Mouse (Mus musculus): Measurements from ENCODE around the gene Clpx. TPM values are rescaled to one million over a fixed set of nuclear protein-coding genes. Genes with fewer than 3 reads are reported as not detected.

Clpx gene
- polyA plus RNA-seq, 1 experiment from 2014 or later = 50.9 TPM

DNA sequence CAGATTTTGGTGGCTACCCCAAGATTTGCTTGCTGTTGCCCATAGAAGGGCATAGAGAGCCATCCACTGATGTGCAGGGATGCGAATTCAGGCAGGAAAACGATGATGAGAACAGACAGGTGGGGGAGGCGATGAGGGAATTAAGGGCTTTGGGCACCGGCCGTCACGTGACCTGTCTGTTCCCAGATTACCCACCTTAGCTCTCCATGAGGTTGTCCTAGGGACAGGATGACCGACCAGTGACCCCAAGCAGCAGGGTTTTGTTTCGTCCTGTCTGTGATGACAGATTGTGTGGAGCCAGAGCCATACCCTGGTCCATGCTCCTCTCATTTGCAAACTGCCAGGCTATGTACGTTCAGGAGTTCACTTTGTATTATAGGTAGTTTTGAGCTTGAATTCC, 69.6 kb downstream of the Clpx start:
- WGBS = 66% methylated on average over 9 of the region's 9 CpGs

GRCm38 (mm10) chr9:65365721-65366120, 71.7 kb downstream of the Clpx start:
- H3K4me3 ChIP-seq = no peak overlapping the region
- DNase-seq (ENCODE audit: low spot score) = no peak
- peaks cover 47% of the 10 kb centered on the region for H3K36me3 ChIP-seq (replicated peaks)
- H3K4me1 ChIP-seq = 0 out of 2 replicates have a peak, but pooled peaks cover 5% of the 10 kb centered on the region
- H3K9me3 ChIP-seq = no peaks in the 10 kb centered on the region
- H3K27ac ChIP-seq (replicated peaks) = no peak overlapping the region
- no peaks in the 10 kb centered on the region for H3K27me3 ChIP-seq (replicated peaks; ENCODE audit: low read depth, poor library complexity, severe bottlenecking)
- WGBS = 90% methylated on average over 7 of the region's 7 CpGs

More for the DNA sequence above, 69.6 kb downstream of the Clpx start:
- H3K27ac ChIP-seq (replicated peaks) = no peak overlapping the region
- no peaks in the 10 kb centered on the region for H3K9me3 ChIP-seq
- H3K27me3 ChIP-seq (replicated peaks; ENCODE audit: low read depth, poor library complexity, severe bottlenecking) = no peaks in the 10 kb centered on the region
- no peak overlapping the region for H3K4me3 ChIP-seq
- 0 out of 2 replicates have a peak, but pooled peaks cover 5% of the 10 kb centered on the region for H3K4me1 ChIP-seq
- peak; percentile 24 for DNase-seq (ENCODE audit: low spot score)
- H3K36me3 ChIP-seq (replicated peaks) = peaks cover 64% of the 10 kb centered on the region

DNA sequence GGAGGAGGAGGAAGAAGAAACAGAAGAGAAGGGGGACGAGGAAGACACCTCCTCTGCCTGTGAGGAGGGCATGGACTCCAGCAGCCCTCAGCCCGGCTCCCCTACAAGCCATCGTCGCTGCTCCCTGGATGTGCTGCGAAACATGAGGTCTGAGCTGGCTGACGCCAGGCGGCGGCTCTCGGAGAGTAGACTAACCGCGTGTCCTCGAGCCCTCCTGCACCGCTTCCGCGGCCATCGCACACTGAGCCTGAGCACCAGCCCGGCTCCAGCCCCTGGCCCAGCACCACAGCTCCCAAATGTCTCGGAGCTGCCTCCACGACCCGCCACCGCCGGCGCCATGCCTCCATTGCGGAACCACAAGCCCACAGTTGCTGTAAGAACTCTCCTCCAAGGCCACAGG, 77.7 kb downstream of the Clpx start:
- 78% methylated on average over 24 of the region's 24 CpGs for WGBS
- DNase-seq (ENCODE audit: low spot score) = no peak
- no peaks in the 10 kb centered on the region for H3K27me3 ChIP-seq (replicated peaks; ENCODE audit: low read depth, poor library complexity, severe bottlenecking)
- no peak overlapping the region for H3K4me3 ChIP-seq
- no peak overlapping the region for H3K27ac ChIP-seq (replicated peaks)
- 0 out of 2 replicates have a peak, but pooled peaks cover 4% of the 10 kb centered on the region for H3K4me1 ChIP-seq
- no peaks in the 10 kb centered on the region for H3K9me3 ChIP-seq
- H3K36me3 ChIP-seq (replicated peaks) = peaks cover 29% of the 10 kb centered on the region; the same call in 1 of the 2 replicates

DNA sequence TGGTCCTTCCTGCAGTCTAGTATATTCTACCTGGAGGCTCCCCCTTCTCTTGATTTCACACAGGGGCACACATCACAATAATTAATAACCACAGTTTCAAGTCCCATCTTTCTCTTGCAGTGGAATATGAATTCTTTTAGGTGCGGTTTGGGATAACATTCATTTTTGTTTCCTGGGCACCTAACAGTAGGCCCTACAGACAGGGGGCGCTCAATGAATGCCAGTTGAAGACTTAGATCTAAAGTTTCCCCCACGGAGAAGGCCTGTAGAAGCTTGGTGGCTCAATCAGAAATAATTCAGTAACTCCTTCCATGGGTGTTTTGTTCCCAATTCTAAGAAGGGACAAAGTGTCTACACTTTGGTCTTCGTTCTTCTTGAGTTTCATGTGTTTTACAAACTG, 78.4 kb downstream of the Clpx start:
- DNase-seq (ENCODE audit: low spot score) = no peak
- 75% methylated on average over 4 of the region's 4 CpGs for WGBS
- Histone ChIP-seq H3K36me3 (replicated peaks) (peaks cover 33% of the 10 kb centered on the region), H3K9me3 (no peaks in the 10 kb centered on the region), H3K4me1 (0 out of 2 replicates have a peak, but pooled peaks cover 6% of the 10 kb centered on the region), H3K4me3 (no peak overlapping the region), H3K27me3 (replicated peaks; ENCODE audit: low read depth, poor library complexity, severe bottlenecking) (no peaks in the 10 kb centered on the region), H3K27ac (replicated peaks) (no peak overlapping the region)

DNA sequence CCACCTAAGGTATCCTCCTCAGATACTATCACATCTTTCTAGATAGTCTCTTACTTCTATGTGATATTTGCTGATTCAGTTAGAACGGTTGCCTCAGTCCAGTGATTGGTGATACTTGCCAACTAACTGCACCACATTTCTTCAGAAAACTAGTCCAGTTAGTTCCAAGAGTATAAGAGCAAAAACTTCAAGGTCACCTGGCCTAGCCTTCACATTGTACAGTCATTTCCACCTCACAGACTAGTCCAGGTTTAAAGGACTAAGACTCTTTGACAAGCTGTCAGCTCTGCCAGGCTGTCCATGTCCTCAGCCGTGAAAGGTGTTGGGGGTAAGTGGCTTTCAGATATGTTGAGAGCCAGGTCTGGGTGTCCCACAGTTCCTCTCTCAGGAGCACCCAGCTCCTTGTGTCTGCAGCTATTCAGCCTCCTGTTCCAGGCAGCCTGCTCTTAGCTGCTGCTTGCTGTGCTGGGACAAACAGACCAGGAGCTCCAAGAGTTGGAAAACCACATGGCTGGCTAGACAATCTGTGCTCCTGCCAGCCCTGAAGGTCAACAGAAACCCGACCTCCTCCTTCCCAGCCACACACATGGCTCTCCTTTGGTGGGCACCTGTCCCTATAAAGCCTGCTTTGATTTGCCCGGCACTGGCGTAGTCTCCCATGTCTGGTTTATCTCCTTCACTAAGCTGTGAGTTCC, 80.6 kb downstream of the Clpx start:
- no peak overlapping the region for H3K4me3 ChIP-seq
- 0 out of 2 replicates have a peak, but pooled peaks cover 6% of the 10 kb centered on the region for H3K4me1 ChIP-seq
- 0 out of 2 replicates have a peak overlapping the region, but pooled peaks have one; percentile 24 for H3K27ac ChIP-seq (replicated peaks)
- H3K36me3 ChIP-seq (replicated peaks) = peaks cover 37% of the 10 kb centered on the region
- 79% methylated on average over 5 of the region's 5 CpGs for WGBS
- H3K9me3 ChIP-seq = no peaks in the 10 kb centered on the region
- H3K27me3 ChIP-seq (replicated peaks; ENCODE audit: low read depth, poor library complexity, severe bottlenecking) = no peaks in the 10 kb centered on the region
- no peak for DNase-seq (ENCODE audit: low spot score)

- Histone ChIP-seq H3K4me1 (0 out of 2 replicates have a peak, but pooled peaks cover 6% of the 10 kb centered on the region), H3K36me3 (replicated peaks) (peaks cover 37% of the 10 kb centered on the region), H3K27ac (replicated peaks) (no peak overlapping the region), H3K27me3 (replicated peaks; ENCODE audit: low read depth, poor library complexity, severe bottlenecking) (no peaks in the 10 kb centered on the region), H3K9me3 (no peaks in the 10 kb centered on the region), H3K4me3 (no peak overlapping the region)
- 86% methylated on average over 9 of the region's 9 CpGs for WGBS
- no peak for DNase-seq (ENCODE audit: low spot score)
These were observed 81.3 kb downstream of the Clpx start for GRCm38 (mm10) chr9:65375163-65375934.

Other genes starting within 250 kb of the Clpx start
- 9.7 and 11.5 TPM in 2 replicates for gene Igdcc4, start 192.8 kb upstream of the Clpx start, polyA plus RNA-seq (2016; fragmentation: Nextera tagmentation; extraction: Ambion mirVana)
- gene Igdcc3, start 153.1 kb upstream of the Clpx start, polyA plus RNA-seq (2016; fragmentation: Nextera tagmentation; extraction: Ambion mirVana) = 167 and 281 TPM in 2 replicates
- gene Parp16, start 98.9 kb upstream of the Clpx start, polyA plus RNA-seq (2016; fragmentation: Nextera tagmentation; extraction: Ambion mirVana) = 8.2 and 8.3 TPM in 2 replicates
- 0.05 and 0.15 TPM in 2 replicates for gene Cilp, start 29.1 kb upstream of the Clpx start, polyA plus RNA-seq (2016; fragmentation: Nextera tagmentation; extraction: Ambion mirVana)
- 10.3 and 10.6 TPM in 2 replicates for gene Pdcd7, start 51.8 kb downstream of the Clpx start, polyA plus RNA-seq (2016; fragmentation: Nextera tagmentation; extraction: Ambion mirVana)
- 0.38 and 0.66 TPM in 2 replicates for gene Ubap1l, start 66.8 kb downstream of the Clpx start, polyA plus RNA-seq (2016; fragmentation: Nextera tagmentation; extraction: Ambion mirVana)
- 1.0 and 1.2 TPM in 2 replicates for gene Kbtbd13, start 97.4 kb downstream of the Clpx start, polyA plus RNA-seq (2016; fragmentation: Nextera tagmentation; extraction: Ambion mirVana)
- 7.6 and 8.3 TPM in 2 replicates for gene Rasl12, start 104.2 kb downstream of the Clpx start, polyA plus RNA-seq (2016; fragmentation: Nextera tagmentation; extraction: Ambion mirVana)
- gene Slc51b, start 128.7 kb downstream of the Clpx start, polyA plus RNA-seq (2016; fragmentation: Nextera tagmentation; extraction: Ambion mirVana) = not detected in 2 replicates
- gene Mtfmt, start 141.5 kb downstream of the Clpx start, polyA plus RNA-seq (2016; fragmentation: Nextera tagmentation; extraction: Ambion mirVana) = 20.1 and 22.7 TPM in 2 replicates
- 103 and 112 TPM in 2 replicates for gene Spg21, start 166.7 kb downstream of the Clpx start, polyA plus RNA-seq (2016; fragmentation: Nextera tagmentation; extraction: Ambion mirVana)
- not detected in 2 replicates for gene Ankdd1a, start 225.9 kb downstream of the Clpx start, polyA plus RNA-seq (2016; fragmentation: Nextera tagmentation; extraction: Ambion mirVana)

All from embryonic facial prominence, embryonic 10.5 days (tissue).